Mouse (Mus musculus) mature B cell (primary cell): ENCODE results near the gene Ddx18.

Experiments
- in situ Hi-C: fragments of 300-500 bp; cut with MboI; formaldehyde crosslinking; loops from 2 replicates; pipeline ENCODE4 v1.14.3; 2019

Gene Ddx18

DNA sequence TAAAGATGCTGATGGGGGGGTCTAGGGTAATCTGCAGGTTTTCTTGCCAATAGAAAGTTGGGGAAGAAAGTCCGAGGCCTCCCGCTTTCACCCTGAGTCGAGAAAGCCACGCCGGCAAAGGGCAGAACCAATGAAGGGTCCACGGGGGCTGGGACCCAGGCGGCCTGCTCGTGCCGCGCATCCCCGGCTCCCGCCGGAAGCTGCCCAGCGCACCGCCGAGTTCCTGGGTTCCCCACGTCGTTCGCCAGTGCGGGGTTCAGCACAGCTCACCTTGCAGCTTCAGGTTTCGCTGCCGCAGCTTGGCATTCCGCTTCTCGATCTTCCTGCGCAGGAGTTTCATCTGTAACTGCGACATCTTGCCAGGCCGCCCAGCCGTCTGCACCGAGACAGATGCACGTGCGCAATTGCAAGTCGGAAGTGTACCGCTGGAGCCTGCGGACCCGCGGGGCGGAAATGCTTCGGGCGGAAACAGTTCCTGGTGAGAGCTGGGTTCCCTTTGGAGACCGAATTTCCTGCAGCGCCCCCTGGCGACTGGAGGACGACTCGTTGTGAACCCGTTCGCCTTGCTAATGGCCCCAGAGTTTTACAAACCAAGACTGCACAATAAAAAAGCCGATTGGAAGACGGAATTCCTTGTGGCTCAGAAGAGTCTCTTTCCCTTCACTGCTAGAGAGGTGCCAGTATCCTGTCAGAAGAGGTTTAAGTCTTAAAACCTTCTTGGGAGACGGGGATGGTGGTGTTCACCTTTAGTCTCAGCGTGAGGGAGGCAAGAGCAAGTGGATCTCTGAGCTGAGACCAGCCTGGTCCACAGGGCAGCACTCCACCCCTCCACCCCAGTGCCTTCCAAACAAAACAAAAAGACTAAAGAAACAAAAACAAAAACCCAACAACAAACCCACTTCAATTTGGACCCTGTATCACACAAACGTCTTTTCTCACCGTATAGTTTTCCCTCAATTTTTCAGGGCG, at the start of gene Ddx18:
Gene Ddx18 (minus strand): TSS at position 469 of the 969 bp plus-strand sequence.
- in situ Hi-C loops, result loop anchor here (25.0 kb wide), 2 partner anchors 256 to 1431 kb away; no protein-coding TSS in a partner anchor

- in situ Hi-C loops, result no loop called here
Observed at GRCm38 (mm10) chr1:121608000-121608399, 40.2 kb upstream of the Ddx18 start.

GRCm38 (mm10) chr1:121605118-121605517, 37.3 kb upstream of the Ddx18 start:
- in situ Hi-C loops, result no loop called here

GRCm38 (mm10) chr1:121601893-121602292, 34.1 kb upstream of the Ddx18 start:
- in situ Hi-C loops, result no loop called here

GRCm38 (mm10) chr1:121601084-121601483, 33.3 kb upstream of the Ddx18 start:
- in situ Hi-C loops, result no loop called here

DNA sequence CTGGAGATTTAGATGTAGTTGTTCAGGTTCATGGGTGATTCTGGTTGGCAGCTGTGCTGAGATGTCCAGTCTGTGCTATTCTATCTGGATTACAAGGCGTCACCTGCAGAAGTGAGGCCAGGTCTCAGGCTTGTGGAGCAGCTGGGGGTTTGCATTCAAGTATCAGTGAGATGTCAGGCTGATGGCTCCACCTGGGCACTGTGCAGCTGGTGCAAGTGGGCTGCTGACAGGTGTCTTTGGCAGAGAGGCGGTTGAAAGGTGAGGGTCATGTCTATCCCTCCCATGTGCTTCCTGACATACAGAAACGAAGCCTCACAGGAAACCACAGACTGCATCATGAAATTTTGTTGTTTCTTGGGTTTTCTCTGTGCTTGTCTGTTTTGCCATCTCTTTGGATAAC, 30.6 kb upstream of the Ddx18 start:
- in situ Hi-C loops, result no loop called here

- in situ Hi-C loops, result no loop called here
Observed at GRCm38 (mm10) chr1:121596951-121597625, 29.3 kb upstream of the Ddx18 start.

DNA sequence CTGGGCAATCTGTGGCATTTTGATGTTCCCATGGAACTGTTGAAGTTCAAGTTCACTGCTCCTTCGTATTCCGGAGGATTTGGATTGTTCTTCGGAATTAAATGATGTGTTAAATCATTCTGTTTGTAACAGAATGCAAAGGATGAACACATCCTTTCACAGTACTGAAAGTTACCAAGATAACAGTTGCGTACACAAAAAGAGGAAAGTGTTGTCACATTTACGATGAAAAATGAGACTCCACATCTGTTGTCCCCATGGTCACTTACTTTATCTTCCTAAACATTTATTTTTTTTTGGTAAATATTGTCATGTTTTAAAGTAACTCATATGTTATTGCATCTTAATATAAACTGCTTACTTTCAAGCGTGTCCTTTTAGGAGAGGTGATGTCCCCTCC, 17.0 kb upstream of the Ddx18 start:
- in situ Hi-C loops, result no loop called here

GRCm38 (mm10) chr1:121581133-121581855, 13.5 kb upstream of the Ddx18 start:
- in situ Hi-C loops, result no loop called here

DNA sequence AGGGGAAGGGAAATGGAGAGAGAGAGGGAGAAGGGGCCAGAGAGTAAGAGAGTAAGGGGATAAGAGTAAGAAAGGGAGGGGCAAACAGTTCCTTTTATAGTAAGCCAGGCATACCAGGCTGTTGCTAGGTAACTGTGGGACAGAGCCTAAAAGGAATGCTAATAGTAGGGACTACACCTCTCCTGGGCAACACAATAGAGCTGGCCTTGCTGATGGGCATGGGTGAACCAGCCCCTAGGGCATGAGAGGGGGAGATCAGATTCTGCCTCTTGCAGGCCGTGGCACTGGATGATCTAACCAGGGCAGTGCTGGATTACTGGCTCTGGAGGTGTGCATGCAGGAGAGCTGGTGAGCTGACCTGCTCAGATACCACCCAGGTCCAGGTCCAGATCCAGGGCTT, 9.7 kb upstream of the Ddx18 start:
- in situ Hi-C loops, result no loop called here

DNA sequence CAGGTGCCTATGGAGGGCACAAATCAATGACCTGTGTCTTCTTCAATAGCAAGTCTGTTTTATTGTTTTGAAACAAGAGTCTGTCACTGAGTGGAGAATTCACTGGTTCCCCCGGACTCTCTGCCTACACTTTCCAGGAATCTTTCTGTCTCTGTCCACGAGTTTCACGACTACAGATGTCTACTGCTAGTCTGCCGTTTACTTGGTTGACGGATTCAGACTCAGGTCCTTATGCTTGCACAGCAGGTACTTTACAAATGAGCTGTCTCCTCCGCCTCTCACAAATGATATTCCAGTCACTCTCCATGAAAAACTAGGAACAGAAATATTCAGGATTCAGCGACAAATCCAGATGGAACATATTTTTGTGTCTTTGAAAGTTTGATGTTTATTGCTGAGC, 2.7 kb upstream of the Ddx18 start:
- in situ Hi-C loops, result loop anchor here (25.0 kb wide), 2 partner anchors 258 to 1433 kb away; no protein-coding TSS in a partner anchor

DNA sequence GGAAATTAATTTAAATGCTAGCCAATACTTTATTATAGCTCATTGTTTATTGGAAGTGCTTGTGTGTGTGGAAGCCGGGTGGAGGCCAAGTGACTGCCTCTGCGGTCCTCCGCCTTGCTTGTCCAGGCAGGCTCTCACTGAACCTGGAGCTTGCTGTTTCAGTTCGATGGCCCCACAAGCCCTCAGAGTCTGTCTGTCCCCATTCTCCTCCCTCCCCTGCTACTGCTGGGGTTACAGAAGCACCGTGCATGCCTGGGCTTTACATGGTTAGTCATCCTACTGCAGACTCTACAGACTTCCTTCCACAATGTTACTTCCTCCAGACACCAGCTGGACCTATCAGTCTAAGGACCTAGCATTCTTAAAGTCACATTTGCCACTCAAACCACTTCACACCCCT, 9.9 kb downstream of the Ddx18 start:
- in situ Hi-C loops, result loop anchor here (10.0 to 25.0 kb wide), 3 partner anchors 123 to 1421 kb away; partner anchors contain the start of gene Ccdc93

DNA sequence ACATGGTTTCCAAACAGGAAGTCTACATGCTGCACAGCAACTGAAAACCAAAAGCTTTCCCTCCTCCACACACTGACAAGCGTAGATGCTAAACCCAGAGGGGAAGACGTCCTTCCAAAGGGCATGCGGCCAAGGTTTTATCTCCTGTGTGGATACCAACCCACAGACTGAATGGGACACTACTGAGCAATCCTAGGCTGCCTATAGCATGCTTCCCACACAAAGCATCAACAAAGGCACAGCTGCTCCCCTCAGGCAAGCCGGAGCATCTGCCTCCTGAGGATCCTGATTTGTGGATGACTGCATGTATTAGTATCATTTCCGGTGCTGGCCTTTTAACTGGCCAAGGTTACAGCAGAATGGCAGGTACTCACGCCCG, 16.3 kb downstream of the Ddx18 start:
- in situ Hi-C loops, result loop anchor here (10.0 to 25.0 kb wide), 3 partner anchors 117 to 1414 kb away; partner anchors contain the start of gene Ccdc93

- in situ Hi-C loops, result loop anchor here (10.0 to 25.0 kb wide), 3 partner anchors 116 to 1414 kb away; partner anchors contain the start of gene Ccdc93
Observed at GRCm38 (mm10) chr1:121550801-121551456, 16.9 kb downstream of the Ddx18 start.

- in situ Hi-C loops, result no loop called here
Observed at GRCm38 (mm10) chr1:121549456-121549855, 18.3 kb downstream of the Ddx18 start.

GRCm38 (mm10) chr1:121548667-121549066, 19.1 kb downstream of the Ddx18 start:
- in situ Hi-C loops, result no loop called here

DNA sequence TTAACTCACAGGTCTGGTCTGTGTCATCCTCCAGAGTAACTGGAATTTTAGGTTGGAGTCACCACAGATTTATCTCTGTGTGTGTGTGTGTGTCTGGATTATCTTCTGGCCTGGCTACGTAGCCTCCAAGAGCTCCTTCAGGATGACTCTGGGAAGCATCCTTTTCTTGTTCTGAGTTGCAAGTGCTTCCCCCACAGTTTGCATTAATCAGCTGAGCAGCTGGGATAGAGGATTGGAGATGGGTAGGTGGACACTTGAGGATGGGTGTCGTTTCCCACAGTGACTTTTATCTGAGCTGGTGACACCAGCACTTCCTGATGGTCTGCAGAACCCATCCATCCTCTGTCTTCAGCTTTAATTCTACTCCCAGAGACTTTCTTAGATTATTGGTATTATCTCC, 20.9 kb downstream of the Ddx18 start:
- in situ Hi-C loops, result no loop called here

GRCm38 (mm10) chr1:121540361-121540760, 27.4 kb downstream of the Ddx18 start:
- in situ Hi-C loops, result no loop called here

DNA sequence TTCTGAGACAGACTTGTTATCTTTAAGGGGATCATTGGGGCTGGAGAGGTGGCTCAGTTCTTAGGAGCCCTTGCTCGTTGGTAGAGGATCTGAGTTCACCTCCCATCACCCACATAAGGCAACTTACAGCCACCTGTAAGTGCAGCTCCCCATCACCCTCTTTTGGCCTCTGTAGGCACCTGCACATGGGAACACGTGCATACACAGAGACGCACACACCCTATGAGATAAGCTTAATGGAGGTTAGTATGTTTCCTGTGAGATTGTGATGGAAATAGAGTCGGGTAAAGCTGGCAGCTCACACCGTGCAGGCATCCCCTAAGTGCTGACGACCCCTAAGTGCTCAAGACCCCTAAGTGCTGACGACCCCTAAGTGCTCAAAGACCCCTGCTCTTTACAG, 36.4 kb downstream of the Ddx18 start:
- in situ Hi-C loops, result no loop called here

DNA sequence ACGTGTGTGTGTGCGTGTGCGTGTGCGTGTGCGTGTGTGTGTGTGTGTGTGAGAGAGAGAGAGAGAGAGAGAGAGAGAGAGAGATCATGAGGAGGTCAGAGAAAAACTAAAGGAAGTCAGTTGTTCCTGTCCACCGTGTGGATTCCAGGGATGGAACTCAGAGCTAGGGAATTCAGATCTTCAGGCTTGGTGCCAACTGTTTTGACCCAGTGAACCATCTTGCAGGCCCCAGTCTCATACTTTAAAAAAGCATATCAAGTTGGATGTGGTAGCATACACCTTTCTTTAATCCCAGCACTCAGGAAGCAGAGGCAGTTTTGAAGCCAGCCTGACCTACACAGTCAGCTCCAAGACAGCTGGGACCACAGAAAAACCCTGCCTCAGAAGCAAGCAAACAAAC, 38.5 kb downstream of the Ddx18 start:
- in situ Hi-C loops, result no loop called here

GRCm38 (mm10) chr1:121528399-121528720, 39.4 kb downstream of the Ddx18 start, which contains the start of gene Htr5b:
TSS of gene Htr5b (minus strand) at chr1:121528465.
- in situ Hi-C loops, result no loop called here
